Mouse (Mus musculus): ENCODE measurements around the gene Gm21477. TPM values are rescaled to one million over a fixed set of nuclear protein-coding genes. Genes with fewer than 3 reads are reported as not detected.
"Not testable (repeated sequence)": the region's sequence is repeated elsewhere in the genome, so short reads cannot be mapped to it uniquely, and the experiment has no call there.

Gene Gm21477
- not detected for total RNA-seq (2021)
- long read RNA-seq, experiment 1: 0 reads
- long read RNA-seq, experiment 2: 0 reads

DNA sequence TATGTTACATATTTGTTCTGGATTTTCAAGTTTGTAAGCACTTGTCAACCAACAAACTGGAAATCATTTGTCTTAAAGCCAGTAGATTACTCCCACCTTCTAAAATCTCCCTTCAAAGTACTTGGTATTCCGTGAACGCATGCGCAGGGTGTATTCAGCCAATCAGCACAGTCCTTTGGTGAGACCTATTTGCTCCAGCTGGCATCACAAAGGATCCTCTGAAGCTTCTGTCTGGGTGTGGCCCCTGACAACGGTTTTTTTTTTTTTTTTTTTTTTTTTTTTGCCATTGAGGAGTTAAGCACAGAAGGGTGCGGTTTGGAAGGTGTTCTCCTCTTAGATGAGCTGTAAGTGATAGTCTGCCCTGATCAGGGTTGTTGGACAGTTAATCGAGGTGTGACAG, at the start of gene Gm21477:
Gene Gm21477, plus strand, starts transcription at position 301 of the 400 bp plus-strand sequence.
- not testable (repeated sequence) for DNase-seq

All from adrenal gland, postnatal 36 days (tissue).